Mouse (Mus musculus) midbrain, embryonic 16.5 days (tissue): ENCODE measurements around the gene Schip1. TPM values are rescaled to one million over a fixed set of nuclear protein-coding genes. Genes with fewer than 3 reads are reported as not detected.

Experiments used
- ATAC-seq: fragments of 200-750 bp; cut with Nextera tagmentation; 2 replicates; pipeline ENCODE4 v1.8.0; 2017; ENCODE audit warnings: moderate TSS enrichment
- H3K27ac ChIP-seq: fragments of 300-500 bp; sonication (generic); 2 replicates; pipeline ENCODE4 v1.5.1; 2014; ENCODE audit warnings: mild to moderate bottlenecking, low read length, mixed read lengths
- H3K27me3 ChIP-seq: fragments of 300-500 bp; sonication (generic); 2 replicates; pipeline ENCODE4 v1.6.1; 2014; ENCODE audit warnings: low read depth, low read length, mixed read lengths; ENCODE audit not compliant: control insufficient read depth, insufficient read depth
- H3K36me3 ChIP-seq: fragments of 300-500 bp; sonication (generic); 2 replicates; pipeline ENCODE4 v1.6.1; 2014; ENCODE audit warnings: mild to moderate bottlenecking, low read length, moderate library complexity, mixed read lengths; ENCODE audit not compliant: control insufficient read depth, insufficient read depth
- H3K4me1 ChIP-seq: fragments of 300-500 bp; sonication (generic); 2 replicates; pipeline ENCODE4 v1.6.1; 2014; ENCODE audit warnings: mild to moderate bottlenecking, low read length, mixed read lengths; ENCODE audit not compliant: control insufficient read depth, insufficient read depth
- H3K4me2 ChIP-seq: fragments of 300-500 bp; sonication (generic); 2 replicates; pipeline ENCODE4 v1.6.1; 2014; ENCODE audit warnings: mild to moderate bottlenecking, low read length, mixed read lengths
- H3K4me3 ChIP-seq: fragments of 300-500 bp; sonication (generic); 2 replicates; pipeline ENCODE4 v1.5.1; 2014; ENCODE audit warnings: low read depth, mild to moderate bottlenecking, low read length, moderate library complexity, mixed read lengths
- H3K9ac ChIP-seq: fragments of 300-500 bp; sonication (generic); 2 replicates; pipeline ENCODE4 v1.6.1; 2014; ENCODE audit warnings: low read depth, low read length, mixed read lengths
- H3K9me3 ChIP-seq: fragments of 300-500 bp; sonication (generic); replicated peaks from 2 replicates; pipeline ENCODE4 v1.6.1; 2014; ENCODE audit warnings: mild to moderate bottlenecking, low read length, mixed read lengths; ENCODE audit not compliant: control insufficient read depth, poor library complexity, severe bottlenecking
- WGBS: fragments of 180-500 bp; shearing (Covaris S2); extraction: QIAGEN DNeasy Blood & Tissue Kit; methylation state at CpG from one replicate; pipeline ENCODE4 v1.1.7; 2014; 5-methylcytosine and 5-hydroxymethylcytosine counted together
- polyA plus RNA-seq: library from polyadenylated mRNA; unstranded; fragments of >200 nt; fragmentation: Nextera tagmentation; extraction: Ambion mirVana; gene quantifications from 2 replicates; pipeline ENCODE4 v1.2.1, GENCODE M21; 2015

Gene Schip1
- polyA plus RNA-seq, 1 experiment from 2014 or later, result 147 TPM

GRCm38 (mm10) chr3:68470622-68471021 is 406.0 kb downstream of the Schip1 start:
- no peak overlapping the region for H3K9ac ChIP-seq
- H3K4me1 ChIP-seq, result peaks cover 10% of the 10 kb centered on the region; the same call in 1 of the 2 replicates
- H3K9me3 ChIP-seq, result no peaks in the 10 kb centered on the region
- no peak overlapping the region for H3K4me3 ChIP-seq
- H3K27ac ChIP-seq, result no peak overlapping the region
- H3K27me3 ChIP-seq, result no peaks in the 10 kb centered on the region
- no peak overlapping the region for H3K4me2 ChIP-seq
- WGBS, result 75% methylated on average over 5 of the region's 5 CpGs
- no peak for ATAC-seq
- H3K36me3 ChIP-seq, result no peaks in the 10 kb centered on the region

- Histone ChIP-seq H3K9me3 (no peaks in the 10 kb centered on the region), H3K27me3 (no peaks in the 10 kb centered on the region), H3K36me3 (no peaks in the 10 kb centered on the region), H3K9ac (no peak overlapping the region), H3K4me3 (no peak overlapping the region), H3K27ac (no peak overlapping the region), H3K4me2 (no peak overlapping the region), H3K4me1 (no peaks in the 10 kb centered on the region)
- ATAC-seq, result no peak
- 96% methylated on average over 7 of the region's 7 CpGs for WGBS
These were observed 411.7 kb downstream of the Schip1 start for GRCm38 (mm10) chr3:68476336-68476735.

GRCm38 (mm10) chr3:68477478-68477877 is 412.9 kb downstream of the Schip1 start:
- Histone ChIP-seq H3K36me3 (no peaks in the 10 kb centered on the region), H3K9ac (no peak overlapping the region)
- 37% methylated on average over 2 of the region's 2 CpGs for WGBS

GRCm38 (mm10) chr3:68479266-68479665 is 414.7 kb downstream of the Schip1 start:
- Histone ChIP-seq H3K27ac (no peak overlapping the region), H3K4me3 (no peak overlapping the region), H3K4me1 (no peaks in the 10 kb centered on the region), H3K36me3 (no peaks in the 10 kb centered on the region), H3K9me3 (no peaks in the 10 kb centered on the region), H3K27me3 (no peaks in the 10 kb centered on the region), H3K9ac (no peak overlapping the region), H3K4me2 (no peak overlapping the region)
- WGBS, result 85% methylated on average over 6 of the region's 6 CpGs
- no peak for ATAC-seq

More at GRCm38 (mm10) chr3:68477478-68477877, 412.9 kb downstream of the Schip1 start:
- H3K4me1 ChIP-seq, result no peaks in the 10 kb centered on the region
- no peaks in the 10 kb centered on the region for H3K27me3 ChIP-seq
- no peaks in the 10 kb centered on the region for H3K9me3 ChIP-seq
- H3K4me2 ChIP-seq, result no peak overlapping the region
- H3K27ac ChIP-seq, result no peak overlapping the region
- no peak for ATAC-seq
- no peak overlapping the region for H3K4me3 ChIP-seq

GRCm38 (mm10) chr3:68483517-68483916 is 418.9 kb downstream of the Schip1 start:
- Histone ChIP-seq H3K9ac (no peak overlapping the region), H3K27me3 (no peaks in the 10 kb centered on the region), H3K4me3 (no peak overlapping the region), H3K36me3 (no peaks in the 10 kb centered on the region), H3K4me1 (no peaks in the 10 kb centered on the region), H3K4me2 (no peak overlapping the region), H3K27ac (no peak overlapping the region), H3K9me3 (no peaks in the 10 kb centered on the region)
- 87% methylated on average over 3 of the region's 3 CpGs for WGBS
- no peak for ATAC-seq

GRCm38 (mm10) chr3:68484021-68484420 is 419.4 kb downstream of the Schip1 start:
- H3K4me2 ChIP-seq, result no peak overlapping the region
- no peak overlapping the region for H3K27ac ChIP-seq
- no peaks in the 10 kb centered on the region for H3K9me3 ChIP-seq
- H3K36me3 ChIP-seq, result no peaks in the 10 kb centered on the region
- H3K4me3 ChIP-seq, result no peak overlapping the region
- H3K9ac ChIP-seq, result no peak overlapping the region
- no peak for ATAC-seq
- H3K27me3 ChIP-seq, result no peaks in the 10 kb centered on the region
- WGBS, result 84% methylated on average over 9 of the region's 9 CpGs
- H3K4me1 ChIP-seq, result no peaks in the 10 kb centered on the region

GRCm38 (mm10) chr3:68484561-68484960 is 420.0 kb downstream of the Schip1 start:
- no peaks in the 10 kb centered on the region for H3K27me3 ChIP-seq
- ATAC-seq, result no peak
- 87% methylated on average over 4 of the region's 4 CpGs for WGBS

GRCm38 (mm10) chr3:68487621-68488020 is 423.0 kb downstream of the Schip1 start:
- no peak for ATAC-seq
- Histone ChIP-seq H3K4me3 (no peak overlapping the region), H3K4me2 (no peak overlapping the region), H3K27me3 (no peaks in the 10 kb centered on the region), H3K27ac (no peak overlapping the region), H3K4me1 (no peaks in the 10 kb centered on the region), H3K9me3 (no peaks in the 10 kb centered on the region), H3K36me3 (no peaks in the 10 kb centered on the region), H3K9ac (no peak overlapping the region)
- WGBS, result 44% methylated on average over 1 of the region's 1 CpGs

More at GRCm38 (mm10) chr3:68484561-68484960, 420.0 kb downstream of the Schip1 start:
- Histone ChIP-seq H3K4me3 (no peak overlapping the region), H3K27ac (no peak overlapping the region), H3K36me3 (no peaks in the 10 kb centered on the region), H3K9me3 (no peaks in the 10 kb centered on the region), H3K4me2 (no peak overlapping the region), H3K9ac (no peak overlapping the region), H3K4me1 (no peaks in the 10 kb centered on the region)

GRCm38 (mm10) chr3:68488316-68488715 is 423.7 kb downstream of the Schip1 start:
- H3K9me3 ChIP-seq, result no peaks in the 10 kb centered on the region
- no peaks in the 10 kb centered on the region for H3K27me3 ChIP-seq
- ATAC-seq, result no peak
- H3K4me2 ChIP-seq, result no peak overlapping the region
- no peaks in the 10 kb centered on the region for H3K36me3 ChIP-seq
- 80% methylated on average over 5 of the region's 5 CpGs for WGBS
- no peak overlapping the region for H3K9ac ChIP-seq
- H3K4me3 ChIP-seq, result no peak overlapping the region
- H3K27ac ChIP-seq, result no peak overlapping the region
- H3K4me1 ChIP-seq, result peaks cover 3% of the 10 kb centered on the region; the same call in 1 of the 2 replicates
